Mouse (Mus musculus): Measurements from ENCODE around the gene Rnf5. TPM values are rescaled to one million over a fixed set of nuclear protein-coding genes. Genes with fewer than 3 reads are reported as not detected.

Gene Rnf5
- polyA plus RNA-seq (2021; fragmentation: Nextera tagmentation) = 191 and 194 TPM in 2 replicates
- long read RNA-seq, experiment 1, transcript Rnf5-201 (6 exons, 1,238 nt) = major isoform, 177 of 207 reads
- long read RNA-seq, experiment 1, partial matches to known transcripts = 4 of 207 reads
- long read RNA-seq, experiment 1, other reads (novel, unspliced or antisense) = 26 of 207 reads
- long read RNA-seq, experiment 2, transcript Rnf5-201 (6 exons, 1,238 nt) = major isoform, 200 of 227 reads
- long read RNA-seq, experiment 2, transcript Rnf5-203 (4 exons, 850 nt) = minor isoform, 5 of 227 reads
- long read RNA-seq, experiment 2, partial matches to known transcripts = 1 of 227 reads
- long read RNA-seq, experiment 2, other reads (novel, unspliced or antisense) = 21 of 227 reads

DNA sequence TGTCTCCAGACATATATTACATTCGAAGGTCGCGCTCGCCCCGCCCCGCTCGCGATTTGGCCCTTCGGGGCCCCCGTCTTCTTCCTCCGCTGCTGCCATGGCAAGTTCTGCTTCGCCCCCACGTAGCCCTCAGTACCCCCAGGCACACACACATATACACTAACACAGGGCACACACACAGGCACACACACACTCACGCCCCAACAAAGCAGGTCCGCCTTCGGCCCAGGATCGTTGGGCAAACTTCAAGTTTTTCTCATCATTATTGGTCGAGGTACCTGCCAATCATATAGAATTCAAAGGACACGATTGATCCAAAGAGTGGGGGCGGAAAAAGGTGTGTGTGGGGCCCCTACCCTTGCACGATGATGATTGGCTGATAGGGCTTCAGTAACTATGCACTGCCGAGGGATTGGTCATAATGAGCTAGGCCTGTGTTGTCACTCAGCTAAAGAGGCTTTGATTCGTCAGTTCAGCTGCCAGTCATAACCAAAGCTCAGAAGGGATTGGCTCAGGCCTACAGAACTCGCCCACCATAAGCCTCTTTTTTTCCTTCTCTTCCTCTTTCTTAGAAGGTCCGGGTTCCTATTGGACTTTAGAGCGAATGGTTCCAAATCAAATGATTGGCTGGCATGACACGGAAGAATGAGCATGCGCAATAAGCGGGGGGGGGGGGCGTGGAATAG, at the start of gene Rnf5:
Gene Rnf5, minus strand, starts transcription at position 316 of the 686 bp plus-strand sequence.

DNA sequence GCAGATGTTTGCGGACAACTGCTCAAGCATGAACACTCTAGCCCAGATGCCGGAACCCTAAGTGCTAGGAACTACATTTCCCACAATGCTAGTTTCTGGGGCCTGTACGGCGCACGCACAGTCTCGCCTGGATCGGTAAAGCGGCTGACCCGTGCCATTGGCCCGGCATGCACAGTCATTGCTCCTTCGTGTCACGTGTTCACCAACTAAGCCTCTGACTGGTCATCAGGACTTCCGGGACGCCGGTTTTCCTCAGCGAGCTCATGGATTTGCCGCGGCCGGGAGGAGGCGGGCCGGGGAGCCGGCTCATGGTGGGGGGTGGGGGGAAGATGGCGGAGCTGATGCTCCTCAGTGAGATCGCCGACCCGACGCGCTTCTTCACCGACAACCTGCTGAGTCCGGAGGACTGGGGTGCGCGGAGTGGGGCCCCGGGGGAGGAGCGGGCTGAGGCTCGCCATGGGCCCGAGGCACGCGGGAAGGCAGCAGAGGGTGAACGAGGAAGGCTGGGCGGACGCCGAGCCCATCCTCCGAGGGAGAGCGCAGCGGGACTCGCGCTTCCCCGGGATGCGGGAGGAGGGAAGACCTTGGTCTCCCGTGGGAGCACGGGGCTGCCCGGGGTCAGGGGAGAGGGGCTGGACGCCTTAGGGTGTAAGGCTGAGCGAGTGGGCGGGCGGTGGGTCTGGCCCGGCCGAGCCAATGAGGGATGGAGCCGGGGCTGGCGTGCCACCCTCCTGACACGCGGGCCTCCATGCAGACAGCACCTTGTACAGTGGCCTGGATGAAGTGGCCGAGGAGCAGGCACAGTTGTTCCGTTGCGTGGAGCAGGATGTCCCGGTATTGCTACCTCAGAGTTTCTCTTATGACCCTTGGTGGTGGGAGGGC, 43.7 kb upstream of the Rnf5 start, which contains the start of gene Atf6b:
Gene Atf6b, plus strand, starts transcription at position 241 of the 882 bp plus-strand sequence.

DNA sequence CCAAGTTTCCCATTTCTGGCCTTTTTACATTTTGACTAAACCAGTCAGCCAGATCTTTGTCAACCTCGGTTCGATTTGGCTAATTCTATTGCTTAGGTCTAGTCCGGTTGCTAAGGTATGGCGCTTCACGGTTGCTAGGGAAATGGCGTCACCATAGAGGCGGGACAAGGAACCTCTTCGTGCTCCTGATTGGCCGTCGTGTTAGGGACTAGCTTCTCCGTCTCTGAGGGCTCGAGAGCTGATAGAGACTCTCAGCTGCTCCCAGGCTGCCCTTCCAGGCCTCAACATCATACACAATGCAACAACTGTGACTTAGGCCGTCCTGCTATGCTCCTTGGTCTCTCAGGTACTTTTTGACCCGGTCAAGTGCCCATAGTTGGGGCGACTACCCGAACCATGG, 41.1 kb upstream of the Rnf5 start, which contains the start of gene Fkbpl:
Gene Fkbpl, plus strand, starts transcription at position 157 of the 400 bp plus-strand sequence.

GRCm38 (mm10) chr17:34629221-34629751, 25.8 kb upstream of the Rnf5 start, which contains the start of gene Prrt1:
Prrt1 (plus strand) TSS chr17:34629533.

DNA sequence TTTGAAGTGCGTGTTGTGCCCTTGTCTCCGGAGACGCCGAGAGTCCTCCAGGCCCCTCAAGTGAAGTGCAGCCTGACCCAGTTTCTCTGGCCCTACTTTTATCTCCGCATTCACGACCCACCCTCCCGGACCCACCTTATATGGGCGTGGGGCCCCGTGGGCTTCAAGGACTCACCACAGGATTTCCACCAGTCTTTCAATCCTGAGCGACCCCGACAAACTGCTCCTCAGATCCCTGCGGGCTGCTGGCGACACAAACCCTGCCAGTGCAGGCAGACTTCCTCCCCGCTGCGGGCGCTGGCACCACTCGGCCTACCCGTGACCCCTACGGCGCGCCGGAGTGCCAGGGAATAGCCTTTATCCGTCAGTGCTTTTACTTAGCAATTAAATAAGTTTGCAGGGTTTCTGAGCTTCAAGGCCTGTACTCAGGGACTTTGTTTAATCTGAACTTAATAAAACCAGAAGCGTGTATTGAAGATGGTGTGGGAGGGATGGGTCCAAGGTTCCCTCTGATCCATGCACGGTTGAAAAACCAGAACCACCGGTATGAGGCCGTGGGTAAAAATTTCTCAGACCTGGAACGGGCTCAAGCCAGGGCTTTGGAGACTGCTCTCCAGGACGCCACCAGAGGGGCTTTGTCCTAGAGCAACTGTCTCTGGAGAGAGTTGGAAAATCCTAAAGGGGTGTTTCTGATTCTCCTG, 24.6 kb upstream of the Rnf5 start, which contains the start of gene Ppt2:
Gene Ppt2, minus strand, starts transcription at position 568 of the 701 bp plus-strand sequence.

DNA sequence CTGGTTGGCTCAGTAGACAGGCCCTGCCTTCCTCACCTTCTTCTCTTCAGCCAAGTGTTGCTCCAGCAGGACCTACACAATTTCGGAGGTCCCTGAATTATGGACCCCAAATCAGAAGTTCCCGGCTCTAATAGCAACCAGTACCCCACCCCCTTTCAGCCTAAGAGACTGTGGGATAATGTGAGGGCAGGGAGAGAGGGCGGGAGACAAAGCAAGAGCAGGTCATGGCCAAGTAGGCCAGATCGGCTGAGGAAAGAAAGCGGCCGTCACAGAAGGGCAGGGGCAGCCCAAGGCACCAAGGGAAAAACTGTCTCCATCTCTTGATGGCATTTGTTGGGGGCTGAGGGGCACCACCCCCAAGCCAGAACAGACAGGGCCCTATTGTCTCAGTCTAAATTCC, 12.4 kb upstream of the Rnf5 start, which contains the start of gene Egfl8:
Gene Egfl8, minus strand, starts transcription at position 101 of the 400 bp plus-strand sequence.

DNA sequence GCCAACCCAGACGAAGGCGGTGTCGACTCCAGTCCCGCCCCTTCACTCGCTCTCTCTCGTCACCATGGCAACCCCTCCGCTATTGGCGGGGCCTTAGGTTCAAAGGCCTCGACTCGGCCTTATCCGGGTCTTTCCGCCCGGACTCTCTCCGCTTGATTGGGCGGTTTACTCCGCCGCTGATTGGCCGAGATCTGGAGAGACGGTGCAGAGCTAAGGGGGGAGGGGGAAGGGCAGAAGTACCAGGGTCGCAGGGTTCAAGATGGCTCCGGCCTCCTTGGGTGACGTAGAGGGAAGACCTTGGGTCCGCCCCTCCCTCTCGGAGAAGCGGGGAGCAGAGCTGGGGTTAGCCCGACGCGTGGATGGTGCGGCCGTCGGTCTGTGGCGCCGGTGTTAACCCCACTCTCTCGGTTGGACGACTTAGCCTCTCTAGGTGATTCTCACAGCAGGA, 595 bp upstream of the Rnf5 start, which contains the start of gene Agpat1:
Gene Agpat1, plus strand, starts transcription at position 202 of the 448 bp plus-strand sequence.

DNA sequence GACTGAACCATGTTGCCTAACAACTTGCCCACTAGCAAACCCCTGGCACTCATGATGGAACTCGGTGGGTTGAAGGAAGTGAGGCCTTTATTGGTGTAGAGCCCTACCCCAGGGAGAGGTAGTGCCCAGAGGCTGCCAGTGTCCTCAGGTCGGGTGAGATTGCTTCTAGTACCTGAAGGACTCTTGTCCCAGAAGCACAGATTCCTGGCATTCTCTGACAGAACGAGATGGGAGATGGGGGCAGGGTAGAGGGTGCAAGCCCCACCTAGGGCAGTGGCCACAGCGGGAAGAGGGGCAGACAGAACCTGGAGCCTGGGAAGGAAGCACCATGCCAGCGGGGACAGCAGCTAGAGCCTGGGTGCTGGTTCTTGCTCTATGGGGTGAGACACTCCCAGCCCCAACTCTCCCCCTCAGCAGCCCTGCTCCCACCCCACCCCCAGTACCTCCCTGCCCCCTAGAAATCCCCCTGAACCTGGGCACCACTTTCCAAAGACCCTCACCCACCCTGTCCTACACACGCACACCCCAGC, 5.9 kb downstream of the Rnf5 start, which contains the start of gene Ager:
Gene Ager, plus strand, starts transcription at position 297 of the 530 bp plus-strand sequence.

GRCm38 (mm10) chr17:34591029-34591993, 12.2 kb downstream of the Rnf5 start, which contains the start of gene Pbx2:
Pbx2 (plus strand) TSS chr17:34591266.

GRCm38 (mm10) chr17:34589681-34590101, 13.8 kb downstream of the Rnf5 start, which contains the start of gene Gpsm3:
Gpsm3 (plus strand) TSS chr17:34589806.

DNA sequence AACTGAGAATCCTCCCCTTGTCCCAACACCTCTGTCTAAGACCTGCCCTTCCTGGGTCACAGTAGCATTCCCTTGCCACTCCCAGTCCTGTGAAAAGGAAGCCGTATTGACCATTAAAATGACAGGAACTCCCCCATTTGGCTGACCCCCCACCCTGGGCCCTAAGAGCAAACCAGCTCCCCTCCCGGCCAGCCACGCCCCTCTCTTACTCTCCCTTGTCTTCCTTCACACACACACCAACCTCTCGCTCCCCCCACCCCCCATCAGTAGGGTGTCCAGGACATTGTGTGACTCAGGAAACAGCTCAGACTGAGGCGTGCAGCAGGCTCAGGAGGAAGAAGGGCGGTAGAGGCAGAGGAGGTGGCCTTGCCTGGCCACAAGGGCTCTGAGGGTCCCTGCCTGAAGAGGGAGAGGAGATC, 39.5 kb downstream of the Rnf5 start, which contains the start of gene Notch4:
Gene Notch4, plus strand, starts transcription at position 266 of the 419 bp plus-strand sequence.

Other genes starting within 250 kb of the Rnf5 start
- not detected in 2 replicates for gene Btnl2, start 248.9 kb downstream of the Rnf5 start, polyA plus RNA-seq (2021; fragmentation: Nextera tagmentation)
- not detected in 2 replicates for gene Btnl1, start 226.6 kb downstream of the Rnf5 start, polyA plus RNA-seq (2021; fragmentation: Nextera tagmentation)
- 0.94 and 1.4 TPM in 2 replicates for gene BC051142, start 204.9 kb downstream of the Rnf5 start, polyA plus RNA-seq (2021; fragmentation: Nextera tagmentation)
- gene Btnl4, start 126.4 kb downstream of the Rnf5 start, polyA plus RNA-seq (2021; fragmentation: Nextera tagmentation) = not detected in 2 replicates
- not detected in 2 replicates for gene Btnl6, start 86.3 kb downstream of the Rnf5 start, polyA plus RNA-seq (2021; fragmentation: Nextera tagmentation)
- gene Notch4, start 39.4 kb downstream of the Rnf5 start, polyA plus RNA-seq (2021; fragmentation: Nextera tagmentation) = 1.1 and 1.3 TPM in 2 replicates
- gene Gpsm3, start 13.9 kb downstream of the Rnf5 start, polyA plus RNA-seq (2021; fragmentation: Nextera tagmentation) = 0.38 and 0.58 TPM in 2 replicates
- 1.8 and 2.0 TPM in 2 replicates for gene Pbx2, start 12.4 kb downstream of the Rnf5 start, polyA plus RNA-seq (2021; fragmentation: Nextera tagmentation)
- gene Ager, start 5.8 kb downstream of the Rnf5 start, polyA plus RNA-seq (2021; fragmentation: Nextera tagmentation) = 0.57 and 2.0 TPM in 2 replicates
- gene Agpat1, start 572 bp upstream of the Rnf5 start, polyA plus RNA-seq (2021; fragmentation: Nextera tagmentation) = 76.2 and 84.4 TPM in 2 replicates
- 2.5 and 3.3 TPM in 2 replicates for gene Egfl8, start 12.3 kb upstream of the Rnf5 start, polyA plus RNA-seq (2021; fragmentation: Nextera tagmentation)
- gene Ppt2, start 24.8 kb upstream of the Rnf5 start, polyA plus RNA-seq (2021; fragmentation: Nextera tagmentation) = 8.3 and 9.4 TPM in 2 replicates
- 19.2 and 21.3 TPM in 2 replicates for gene Prrt1, start 25.8 kb upstream of the Rnf5 start, polyA plus RNA-seq (2021; fragmentation: Nextera tagmentation)
- 18.3 and 19.7 TPM in 2 replicates for gene Fkbpl, start 41.1 kb upstream of the Rnf5 start, polyA plus RNA-seq (2021; fragmentation: Nextera tagmentation)
- 35.3 and 40.9 TPM in 2 replicates for gene Atf6b, start 43.5 kb upstream of the Rnf5 start, polyA plus RNA-seq (2021; fragmentation: Nextera tagmentation)
- gene Tnxb, start 66.8 kb upstream of the Rnf5 start, polyA plus RNA-seq (2021; fragmentation: Nextera tagmentation) = 0.31 and 0.33 TPM in 2 replicates
- gene C4b, start 140.2 kb upstream of the Rnf5 start, polyA plus RNA-seq (2021; fragmentation: Nextera tagmentation) = 9.3 and 15.6 TPM in 2 replicates
- gene Cyp21a1, start 200.9 kb upstream of the Rnf5 start, polyA plus RNA-seq (2021; fragmentation: Nextera tagmentation) = not detected in 2 replicates
- 55.5 and 61.6 TPM in 2 replicates for gene Stk19, start 233.3 kb upstream of the Rnf5 start, polyA plus RNA-seq (2021; fragmentation: Nextera tagmentation)
- 26.3 and 27.8 TPM in 2 replicates for gene Dxo, start 233.3 kb upstream of the Rnf5 start, polyA plus RNA-seq (2021; fragmentation: Nextera tagmentation)
- gene Skiv2l, start 246.5 kb upstream of the Rnf5 start, polyA plus RNA-seq (2021; fragmentation: Nextera tagmentation) = 23.6 and 26.5 TPM in 2 replicates
- gene Nelfe, start 246.7 kb upstream of the Rnf5 start, polyA plus RNA-seq (2021; fragmentation: Nextera tagmentation) = 36.8 and 43.3 TPM in 2 replicates